Mouse (Mus musculus) forebrain, embryonic 14.5 days (tissue): ENCODE results near the gene Klhl23. TPM values are rescaled to one million over a fixed set of nuclear protein-coding genes. Genes with fewer than 3 reads are reported as not detected.

Source experiments
- ATAC-seq: fragments of 200-750 bp; cut with Nextera tagmentation; 2 replicates; pipeline ENCODE4 v1.8.0; 2017; ENCODE audit warnings: mild to moderate bottlenecking, moderate library complexity
- DNase-seq: peaks from one replicate; pipeline ENCODE4 v3.0.0-alpha.2; 2015; ENCODE audit warnings: low spot score
- H3K27ac ChIP-seq: fragments of 300-500 bp; sonication (generic); 2 replicates; pipeline ENCODE4 v1.5.1; 2014; ENCODE audit warnings: low read depth, mild to moderate bottlenecking, control low read depth, low read length, moderate library complexity
- H3K27me3 ChIP-seq: fragments of 300-500 bp; sonication (generic); replicated peaks from 2 replicates; pipeline ENCODE4 v1.6.1; 2014; ENCODE audit warnings: low read length, control low read depth, mixed read lengths; ENCODE audit not compliant: control insufficient read depth, insufficient read depth
- H3K36me3 ChIP-seq: fragments of 300-500 bp; sonication (generic); 2 replicates; pipeline ENCODE4 v1.6.1; 2014; ENCODE audit warnings: low read length, control low read depth; ENCODE audit not compliant: control insufficient read depth, insufficient read depth
- H3K4me1 ChIP-seq: fragments of 300-500 bp; sonication (generic); 2 replicates; pipeline ENCODE4 v1.6.1; 2014; ENCODE audit warnings: antibody characterized with exemption, low read length, control low read depth; ENCODE audit not compliant: control insufficient read depth, insufficient read depth
- H3K4me2 ChIP-seq: fragments of 300-500 bp; sonication (generic); 2 replicates; pipeline ENCODE4 v1.6.1; 2014; ENCODE audit warnings: mild to moderate bottlenecking, control low read depth, low read length
- H3K4me3 ChIP-seq: fragments of 300-500 bp; sonication (generic); 2 replicates; pipeline ENCODE4 v1.5.1; 2014; ENCODE audit warnings: low read depth, low read length, control low read depth
- H3K9ac ChIP-seq: fragments of 300-500 bp; sonication (generic); 2 replicates; pipeline ENCODE4 v1.6.1; 2014; ENCODE audit warnings: mild to moderate bottlenecking, low read length, control low read depth, moderate library complexity
- H3K9me3 ChIP-seq: fragments of 300-500 bp; sonication (generic); replicated peaks from 2 replicates; pipeline ENCODE4 v1.6.1; 2016; ENCODE audit warnings: low read length, control low read depth, mixed read lengths; ENCODE audit not compliant: control insufficient read depth
- WGBS: fragments of 180-500 bp; shearing (Covaris S2); extraction: QIAGEN DNeasy Blood & Tissue Kit; methylation state at CpG from one replicate; pipeline ENCODE4 v1.1.7; 2014; 5-methylcytosine and 5-hydroxymethylcytosine counted together
- polyA plus RNA-seq: library from polyadenylated mRNA; unstranded; fragments of >200 nt; fragmentation: Nextera tagmentation; extraction: Ambion mirVana; gene quantifications from 2 replicates; pipeline ENCODE4 v1.2.1, GENCODE M21; 2014

Klhl23 gene
- polyA plus RNA-seq, 1 experiment from 2014 or later: 36.7 TPM

- Histone ChIP-seq H3K9ac (peak overlapping the region; percentile 95), H3K36me3 (peaks cover 6% of the 10 kb centered on the region; the same call in 1 of the 2 replicates), H3K27ac (peak overlapping the region; percentile 95), H3K4me2 (peak overlapping the region; percentile 73), H3K4me3 (peak overlapping the region; percentile 84), H3K9me3 (no peaks in the 10 kb centered on the region), H3K27me3 (no peaks in the 10 kb centered on the region), H3K4me1 (peaks cover 11% of the 10 kb centered on the region)
- WGBS: 2% methylated on average over 45 of the region's 45 CpGs
- ATAC-seq (peak; percentile 86), DNase-seq (peak; percentile 79)
Observed at GRCm38 (mm10) chr2:69823129-69823677, 1.5 kb downstream of the Klhl23 start.

- Histone ChIP-seq H3K9me3 (no peaks in the 10 kb centered on the region), H3K9ac (no peak overlapping the region), H3K4me3 (no peak overlapping the region), H3K4me2 (no peak overlapping the region), H3K27me3 (no peaks in the 10 kb centered on the region), H3K4me1 (peaks cover 11% of the 10 kb centered on the region), H3K27ac (no peak overlapping the region), H3K36me3 (peaks cover 29% of the 10 kb centered on the region)
- ATAC-seq (no peak), DNase-seq (no peak)
- 87% methylated on average over 10 of the region's 10 CpGs for WGBS
Observed at GRCm38 (mm10) chr2:69825898-69826297, 4.2 kb downstream of the Klhl23 start.

GRCm38 (mm10) chr2:69826380-69826779 lies 4.6 kb downstream of the Klhl23 start:
- ATAC-seq (no peak), DNase-seq (peak; percentile 19)
- no peak overlapping the region for H3K4me2 ChIP-seq
- H3K9me3 ChIP-seq: no peaks in the 10 kb centered on the region
- no peak overlapping the region for H3K4me3 ChIP-seq
- 70% methylated on average over 2 of the region's 2 CpGs for WGBS
- peaks cover 11% of the 10 kb centered on the region for H3K4me1 ChIP-seq
- H3K27ac ChIP-seq: no peak overlapping the region
- peaks cover 33% of the 10 kb centered on the region for H3K36me3 ChIP-seq
- H3K27me3 ChIP-seq: no peaks in the 10 kb centered on the region
- H3K9ac ChIP-seq: no peak overlapping the region

- no peak for DNase-seq
- Histone ChIP-seq H3K27ac (no peak overlapping the region), H3K27me3 (no peaks in the 10 kb centered on the region), H3K36me3 (peaks cover 39% of the 10 kb centered on the region), H3K4me1 (peaks cover 7% of the 10 kb centered on the region), H3K4me2 (no peak overlapping the region), H3K9me3 (no peaks in the 10 kb centered on the region), H3K4me3 (no peak overlapping the region), H3K9ac (no peak overlapping the region)
- no peak for ATAC-seq
- 54% methylated on average over 7 of the region's 7 CpGs for WGBS
Observed at GRCm38 (mm10) chr2:69828031-69828430, 6.3 kb downstream of the Klhl23 start.

GRCm38 (mm10) chr2:69829680-69830079 lies 7.9 kb downstream of the Klhl23 start:
- no peaks in the 10 kb centered on the region for H3K9me3 ChIP-seq
- no peaks in the 10 kb centered on the region for H3K27me3 ChIP-seq
- H3K4me3 ChIP-seq: no peak overlapping the region
- H3K4me2 ChIP-seq: no peak overlapping the region
- ATAC-seq (no peak), DNase-seq (no peak)
- H3K4me1 ChIP-seq: no peaks in the 10 kb centered on the region; the same call in 1 of the 2 replicates
- H3K9ac ChIP-seq: no peak overlapping the region
- 94% methylated on average over 2 of the region's 2 CpGs for WGBS
- peaks cover 55% of the 10 kb centered on the region for H3K36me3 ChIP-seq
- no peak overlapping the region for H3K27ac ChIP-seq

GRCm38 (mm10) chr2:69830116-69830515 lies 8.4 kb downstream of the Klhl23 start:
- DNase-seq (no peak), ATAC-seq (no peak)
- no peak overlapping the region for H3K9ac ChIP-seq
- no peak overlapping the region for H3K4me3 ChIP-seq
- no peak overlapping the region for H3K27ac ChIP-seq
- no peak overlapping the region for H3K4me2 ChIP-seq
- peaks cover 57% of the 10 kb centered on the region for H3K36me3 ChIP-seq
- H3K4me1 ChIP-seq: no peaks in the 10 kb centered on the region
- H3K27me3 ChIP-seq: no peaks in the 10 kb centered on the region
- 90% methylated on average over 8 of the region's 8 CpGs for WGBS
- H3K9me3 ChIP-seq: no peaks in the 10 kb centered on the region

- Histone ChIP-seq H3K4me1 (no peaks in the 10 kb centered on the region), H3K27ac (no peak overlapping the region), H3K4me3 (no peak overlapping the region), H3K4me2 (no peak overlapping the region), H3K36me3 (peaks cover 40% of the 10 kb centered on the region), H3K9ac (no peak overlapping the region), H3K27me3 (no peaks in the 10 kb centered on the region), H3K9me3 (no peaks in the 10 kb centered on the region)
- no peak for ATAC-seq
- no peak for DNase-seq
- WGBS: 67% methylated on average over 7 of the region's 7 CpGs
Observed at GRCm38 (mm10) chr2:69837244-69837967, 15.7 kb downstream of the Klhl23 start.

- Histone ChIP-seq H3K36me3 (peaks cover 35% of the 10 kb centered on the region), H3K27ac (no peak overlapping the region), H3K4me1 (no peaks in the 10 kb centered on the region), H3K4me2 (no peak overlapping the region), H3K9me3 (no peaks in the 10 kb centered on the region), H3K4me3 (no peak overlapping the region), H3K27me3 (no peaks in the 10 kb centered on the region), H3K9ac (no peak overlapping the region)
- no peak for ATAC-seq
- no peak for DNase-seq
- WGBS: 20% methylated on average over 3 of the region's 3 CpGs
Observed at GRCm38 (mm10) chr2:69837996-69838395, 16.3 kb downstream of the Klhl23 start.

- no peak overlapping the region for H3K4me3 ChIP-seq
- no peak for DNase-seq
- no peak overlapping the region for H3K4me2 ChIP-seq
- peaks cover 28% of the 10 kb centered on the region for H3K36me3 ChIP-seq
- H3K4me1 ChIP-seq: no peaks in the 10 kb centered on the region
- no peak for ATAC-seq
- no peaks in the 10 kb centered on the region for H3K27me3 ChIP-seq
- no peaks in the 10 kb centered on the region for H3K9me3 ChIP-seq
- no peak overlapping the region for H3K9ac ChIP-seq
- no peak overlapping the region for H3K27ac ChIP-seq
Observed at GRCm38 (mm10) chr2:69838707-69839106, 17.0 kb downstream of the Klhl23 start.
